Mouse (Mus musculus): ENCODE results near the gene Senp3.

DNA sequence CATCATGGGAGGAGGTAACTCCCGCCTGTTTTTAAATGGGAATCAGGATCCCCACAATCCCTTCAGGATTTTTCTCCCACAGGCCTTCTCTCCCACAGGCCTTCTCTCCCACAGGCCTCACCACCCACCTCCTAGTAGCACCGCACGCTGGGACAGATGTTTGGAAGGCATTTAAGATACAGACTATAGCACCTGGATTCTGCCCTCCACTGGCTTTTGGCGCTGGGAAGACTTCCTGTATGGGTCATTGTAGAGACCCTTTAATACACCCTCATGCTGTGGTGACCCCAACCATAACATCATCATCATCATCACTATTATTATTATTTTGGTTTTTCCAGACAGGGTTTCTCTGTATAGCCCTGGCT, 25.6 kb upstream of the Senp3 start:
- TF ChIP-seq CTCF (conservative IDR thresholded peaks at IDR 0.05; ENCODE audit: low read length) (no peak), POU5F1 (IDR thresholded peaks at IDR 0.05; ENCODE audit: borderline replicate concordance, low read length) (no peak), NANOG (IDR thresholded peaks at IDR 0.05; ENCODE audit: borderline replicate concordance, low read length) (no peak)
